Mouse (Mus musculus) layer of hippocampus, adult 9-10 months (tissue): ENCODE results near the gene Ceacam18.
"Not testable (repeated sequence)": the region's sequence is repeated elsewhere in the genome, so short reads cannot be mapped to it uniquely, and the experiment has no call there.

Source experiments
- DNase-seq: peaks from one replicate; pipeline ENCODE4 v3.0.0; 2022; ENCODE audit warnings: low spot score

The Ceacam18 gene

DNA sequence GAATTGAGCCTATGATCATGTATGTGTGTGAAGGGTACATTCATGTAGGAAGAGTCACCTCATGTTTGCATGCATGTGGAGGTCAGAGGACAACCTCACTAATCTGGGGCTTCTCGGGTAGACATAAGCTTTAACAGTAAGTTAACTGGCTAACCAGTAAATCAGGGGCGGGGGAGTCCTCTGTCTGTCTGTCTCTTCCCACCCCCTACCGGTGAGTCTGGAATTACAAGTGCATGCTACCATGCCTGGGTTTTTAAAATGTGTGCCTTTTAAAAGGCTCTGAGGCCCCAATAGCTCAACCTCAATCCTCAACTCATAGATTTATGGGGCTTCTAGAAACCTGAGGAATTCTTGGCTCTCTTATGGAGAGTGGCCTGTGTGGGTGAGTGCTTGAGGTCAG, 34.1 kb downstream of the Ceacam18 start:
- no peak for DNase-seq

DNA sequence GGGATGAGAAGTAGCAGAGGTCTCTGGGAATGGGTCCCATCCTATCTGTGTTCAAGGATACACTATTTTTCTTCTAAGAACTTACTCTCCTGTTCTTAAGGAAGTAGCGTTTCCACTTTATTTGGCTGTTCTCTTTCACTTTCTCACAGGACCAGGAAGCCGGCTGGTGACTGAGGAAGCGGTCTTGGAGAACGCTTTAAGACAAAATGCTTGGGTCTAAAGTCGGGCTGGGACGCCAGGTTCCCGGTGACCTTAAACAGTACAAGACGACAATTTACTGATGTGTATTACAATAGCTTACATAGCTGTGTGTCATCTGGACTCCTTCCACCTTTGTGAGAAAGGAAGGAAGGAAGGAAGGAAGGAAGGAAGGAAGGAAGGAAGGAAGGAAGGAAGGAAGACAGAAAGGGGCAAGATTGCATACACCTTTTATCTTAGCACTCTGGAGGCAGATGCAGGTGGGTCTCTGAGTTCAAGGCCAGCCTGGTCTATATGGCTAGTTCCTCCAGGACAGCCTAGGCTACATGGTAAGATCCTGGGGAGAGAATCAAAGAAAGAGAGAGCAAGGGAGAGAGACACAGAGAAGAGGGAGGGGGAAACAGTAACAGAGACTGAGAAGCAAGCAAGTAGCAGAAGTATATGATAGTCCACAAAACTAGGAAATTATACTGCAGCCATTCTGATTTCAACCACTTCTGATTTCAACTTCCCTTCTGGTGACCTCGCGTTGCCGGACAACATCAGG, 36.7 kb downstream of the Ceacam18 start:
- no peak for DNase-seq

DNA sequence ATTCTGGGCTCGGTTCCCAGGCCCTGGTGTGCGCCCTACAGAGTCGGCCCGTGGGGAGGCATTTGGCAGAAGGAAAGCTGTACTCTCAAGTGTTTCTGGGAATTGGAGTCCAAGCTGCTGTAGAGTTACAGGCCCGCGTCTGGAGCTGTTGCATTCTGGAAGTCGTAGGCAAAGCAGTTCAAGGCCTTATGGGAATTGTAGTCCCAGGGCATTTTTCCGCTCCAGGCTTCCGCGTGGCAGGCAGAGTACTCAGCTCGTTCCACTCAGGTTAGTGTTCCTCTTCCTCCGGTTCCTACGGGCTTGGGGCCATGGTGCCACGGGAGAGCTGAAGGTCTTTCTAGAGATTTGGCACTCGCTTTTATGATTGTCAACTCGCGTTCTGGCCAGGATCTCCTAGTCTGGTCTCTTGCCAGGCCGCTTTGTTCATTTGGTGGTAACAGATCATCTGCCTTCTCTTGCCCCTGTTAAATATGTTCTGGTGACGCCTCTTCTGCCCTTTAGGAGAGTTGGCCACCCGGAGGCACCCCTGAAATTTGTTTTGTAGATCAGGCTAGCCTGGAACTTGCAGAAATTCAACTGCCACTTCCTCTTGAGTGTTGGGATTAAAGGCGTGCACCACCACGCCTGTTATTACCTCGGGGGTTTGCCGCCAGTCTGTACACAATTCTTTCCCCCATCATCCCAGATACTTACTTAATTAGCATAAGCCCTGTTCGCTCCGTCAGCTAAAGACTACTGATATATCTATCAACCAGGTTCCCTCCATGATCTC, 37.5 kb downstream of the Ceacam18 start, which contains the start of gene Ctu1:
Gene Ctu1 (plus strand): TSS at position 208 of the 772 bp plus-strand sequence.
- DNase-seq, result peak; percentile 96

GRCm38 (mm10) chr7:43672581-43673260, 38.2 kb downstream of the Ceacam18 start:
- no peak for DNase-seq

- DNase-seq, result no peak
These were observed 40.6 kb downstream of the Ceacam18 start for GRCm38 (mm10) chr7:43675091-43675490.

DNA sequence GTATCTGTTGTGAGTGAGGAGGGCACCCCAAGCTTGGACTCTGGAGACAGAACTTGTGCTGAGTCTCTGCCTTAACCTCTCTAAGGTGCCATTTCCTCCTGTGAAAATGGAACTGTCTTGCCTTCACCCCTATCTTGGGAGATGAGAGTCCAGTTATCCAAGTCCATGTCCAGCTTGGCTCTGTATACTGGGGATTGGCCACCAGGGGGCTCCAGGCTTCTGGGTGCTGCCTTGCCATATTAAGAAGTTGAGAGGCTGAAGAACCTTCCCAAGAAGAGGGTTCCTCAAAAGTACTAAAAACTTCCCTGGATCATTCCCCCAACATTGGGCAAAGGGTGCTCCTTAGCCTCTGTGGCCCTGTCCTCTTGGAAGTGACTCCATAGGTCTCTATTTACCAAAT, 44.0 kb downstream of the Ceacam18 start:
- DNase-seq, result no peak

DNA sequence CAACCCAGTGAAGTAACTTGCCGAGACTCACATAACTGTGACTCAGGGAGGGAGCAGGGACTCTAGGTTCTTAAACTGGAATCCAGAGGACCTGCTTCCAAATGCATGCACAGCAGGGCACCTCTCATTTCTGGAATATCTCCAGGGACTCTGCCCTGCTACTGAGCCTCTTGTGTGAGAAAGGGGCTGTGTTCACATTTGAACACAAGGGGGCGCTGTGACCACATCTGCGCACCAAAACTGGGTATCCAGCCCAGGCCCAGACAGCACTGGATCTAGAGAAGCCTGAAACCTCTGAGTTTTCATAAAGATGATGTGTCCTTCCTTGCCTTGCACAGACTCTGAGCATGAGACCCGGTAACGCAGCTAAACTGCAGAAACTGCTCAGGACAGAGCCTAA, 46.5 kb downstream of the Ceacam18 start:
- DNase-seq, result peak; percentile 59

- not testable (repeated sequence) for DNase-seq
These were observed 48.0 kb downstream of the Ceacam18 start for GRCm38 (mm10) chr7:43682511-43682910.

- DNase-seq, result no peak
These were observed 50.6 kb downstream of the Ceacam18 start for GRCm38 (mm10) chr7:43685088-43685487.

- DNase-seq, result no peak
These were observed 55.6 kb downstream of the Ceacam18 start, which contains the start of gene Klk14 for GRCm38 (mm10) chr7:43690118-43690517. Gene Klk14, plus strand, starts transcription at chr7:43690418.
